Mouse (Mus musculus): ENCODE measurements around the gene Dlx3. TPM values are rescaled to one million over a fixed set of nuclear protein-coding genes. Genes with fewer than 3 reads are reported as not detected.

Dlx3 gene
- polyA plus RNA-seq (2012; rRNA removed), result 0.08 and 0.52 TPM in 2 replicates

DNA sequence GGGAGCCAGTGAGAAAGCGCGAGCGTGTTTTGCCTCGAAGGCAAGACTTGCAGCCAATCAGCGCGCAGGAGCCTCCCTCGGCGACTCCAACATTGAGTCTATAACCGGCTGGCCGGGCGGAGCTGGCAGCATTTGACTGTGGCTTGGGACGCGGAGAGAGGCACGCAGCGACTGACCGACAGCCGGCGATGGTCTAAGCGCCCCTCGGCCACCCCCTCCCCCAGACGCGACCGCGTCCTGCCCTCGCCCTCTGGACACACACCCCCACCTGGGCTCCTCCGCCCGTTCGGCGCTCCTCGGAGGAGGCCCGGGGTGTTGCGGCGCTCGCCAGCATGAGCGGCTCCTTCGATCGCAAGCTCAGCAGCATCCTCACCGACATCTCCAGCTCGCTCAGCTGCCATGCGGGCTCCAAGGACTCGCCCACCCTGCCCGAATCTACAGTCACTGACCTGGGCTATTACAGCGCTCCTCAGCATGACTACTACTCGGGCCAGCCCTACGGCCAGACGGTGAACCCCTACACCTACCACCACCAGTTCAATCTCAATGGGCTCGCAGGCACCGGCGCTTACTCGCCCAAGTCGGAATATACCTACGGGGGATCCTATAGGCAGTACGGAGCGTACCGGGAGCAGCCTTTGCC is at the start of gene Dlx3:
TSS of gene Dlx3 (plus strand) at position 130 of the 643 bp plus-strand sequence.

DNA sequence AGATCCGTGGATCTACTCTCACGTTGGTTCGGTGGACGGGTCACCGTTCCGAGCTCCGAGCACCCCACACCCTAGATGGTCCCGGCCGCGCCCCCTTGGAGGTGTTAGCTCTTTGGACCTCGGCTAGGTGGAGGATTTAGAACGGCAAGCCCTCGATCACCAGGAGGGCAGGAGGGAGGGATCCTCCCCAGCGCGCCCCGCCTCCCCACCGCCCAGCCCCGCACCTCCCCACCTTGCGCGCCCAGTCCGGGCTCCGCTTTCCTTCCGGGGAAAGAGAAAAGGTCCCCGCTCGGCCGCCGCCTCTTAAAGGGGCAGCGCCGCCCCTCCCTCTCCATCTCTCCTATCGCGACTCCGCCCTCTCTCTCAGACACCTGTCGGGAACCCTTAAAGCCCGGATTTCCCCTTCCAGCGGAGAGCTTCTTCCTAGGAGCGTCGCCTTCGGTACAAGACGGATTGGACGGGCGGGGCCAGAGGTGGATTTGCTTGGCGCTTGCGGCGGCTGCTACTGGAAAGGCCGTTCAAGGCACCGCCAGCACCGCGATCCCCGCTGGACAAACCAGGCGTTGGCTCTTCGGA is 43.3 kb upstream of the Dlx3 start, which contains the start of gene Itga3:
TSS of gene Itga3 (minus strand) at position 266 of the 576 bp plus-strand sequence.

DNA sequence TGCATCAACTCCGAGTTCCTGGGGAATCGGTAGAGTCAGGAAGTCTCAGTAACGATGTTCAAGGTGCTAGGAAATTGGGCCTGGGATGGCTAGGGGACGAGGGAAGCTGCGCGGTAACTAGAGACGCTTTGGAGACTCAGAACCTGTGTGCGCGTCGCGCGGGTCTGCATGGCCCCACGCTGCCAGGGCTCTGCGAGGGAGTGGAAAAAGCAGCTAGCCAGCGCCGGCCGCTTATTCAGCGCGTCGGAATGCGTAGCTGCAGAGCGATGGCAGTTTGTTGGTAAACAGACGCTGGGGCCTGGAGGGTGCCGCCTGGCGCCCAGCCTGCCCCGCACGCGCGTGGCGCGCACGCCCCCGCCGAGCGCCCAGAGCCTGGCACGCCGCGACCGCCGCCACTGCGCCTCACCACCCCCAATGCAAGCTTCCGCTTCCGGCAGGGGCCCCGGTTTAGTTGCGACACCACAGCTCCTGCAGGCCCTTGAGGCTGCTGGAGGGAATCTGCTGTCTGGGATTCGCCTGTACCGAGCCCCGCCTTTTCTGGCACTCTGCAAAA is 26.0 kb downstream of the Dlx3 start, which contains the start of gene Dlx4:
TSS of gene Dlx4 (minus strand) at position 413 of the 553 bp plus-strand sequence.

Other genes starting within 250 kb of the Dlx3 start
- gene Col1a1, start 183.9 kb upstream of the Dlx3 start, polyA plus RNA-seq (2012; rRNA removed), result 30.8 and 149 TPM in 2 replicates
- not detected in 2 replicates for gene Hils1, start 152.5 kb upstream of the Dlx3 start, polyA plus RNA-seq (2012; rRNA removed)
- gene Sgca, start 143.8 kb upstream of the Dlx3 start, polyA plus RNA-seq (2012; rRNA removed), result 0.10 and 1.6 TPM in 2 replicates
- gene Ppp1r9b, start 129.1 kb upstream of the Dlx3 start, polyA plus RNA-seq (2012; rRNA removed), result 45.2 and 53.2 TPM in 2 replicates
- 115 and 127 TPM in 2 replicates for gene Samd14, start 110.2 kb upstream of the Dlx3 start, polyA plus RNA-seq (2012; rRNA removed)
- 15.4 and 15.9 TPM in 2 replicates for gene Pdk2, start 78.8 kb upstream of the Dlx3 start, polyA plus RNA-seq (2012; rRNA removed)
- 30.3 and 31.8 TPM in 2 replicates for gene Itga3, start 43.3 kb upstream of the Dlx3 start, polyA plus RNA-seq (2012; rRNA removed)
- 0.13 and 0.28 TPM in 2 replicates for gene Dlx4, start 26.1 kb downstream of the Dlx3 start, polyA plus RNA-seq (2012; rRNA removed)
- not detected in 2 replicates for gene Tac4, start 141.4 kb downstream of the Dlx3 start, polyA plus RNA-seq (2012; rRNA removed)
- 50.5 and 53.4 TPM in 2 replicates for gene Kat7, start 190.1 kb downstream of the Dlx3 start, polyA plus RNA-seq (2012; rRNA removed)
- 5.2 and 7.4 TPM in 2 replicates for gene Fam117a, start 216.9 kb downstream of the Dlx3 start, polyA plus RNA-seq (2012; rRNA removed)

Measured in central nervous system, embryonic 18 days (tissue).